Mouse (Mus musculus): ENCODE data around the gene Poc1b.

GRCm38 (mm10) chr10:99076113-99076895, 30.5 kb upstream of the Poc1b start:
- TF ChIP-seq CTCF (IDR thresholded peaks at IDR 0.05; ENCODE audit: control insufficient read depth, insufficient read depth, insufficient read length) (no peak), MAX (IDR thresholded peaks at IDR 0.05) (no peak), USF1 (IDR thresholded peaks at IDR 0.05; ENCODE audit: low read depth) (no peak), MYOD1 (IDR thresholded peaks at IDR 0.05; ENCODE audit: control insufficient read depth, insufficient read length, low read depth) (no peak)

Data from C2C12 (cell line).